Mouse (Mus musculus): ENCODE measurements around the gene Numb. TPM values are rescaled to one million over a fixed set of nuclear protein-coding genes. Genes with fewer than 3 reads are reported as not detected.
A peak's percentile ranks its signal among the peaks of the same experiment; 100 is the strongest.

Numb gene
- total and polyA plus RNA-seq, 2 experiments from 2014 or later: 9.0 to 17.5 TPM

- Histone ChIP-seq H3K36me3 (ENCODE audit: insufficient read depth, low read length) (peaks cover 34% of the 10 kb centered on the region), H3K27ac (ENCODE audit: low read depth, low read length) (no peak overlapping the region), H3K4me1 (ENCODE audit: insufficient read depth, low read length) (no peaks in the 10 kb centered on the region), H3K4me3 (ENCODE audit: low read depth, low read length) (no peak overlapping the region), H3K27me3 (ENCODE audit: insufficient read depth, low read length) (no peaks in the 10 kb centered on the region), H3K9me3 (ENCODE audit: low read length) (no peaks in the 10 kb centered on the region), H3K4me2 (ENCODE audit: low read depth, low read length, poor library complexity, severe bottlenecking) (no peak overlapping the region), H3K9ac (replicated peaks; ENCODE audit: low read length, poor library complexity, severe bottlenecking) (no peak overlapping the region; the same call in 1 of the 2 replicates)
- DNase-seq (ENCODE audit: low spot score) (peak; percentile 78), ATAC-seq (ENCODE audit: low FRiP score) (0 out of 2 replicates have a peak, but pooled peaks have one; percentile 49)
- peak; percentile 84 for TF ChIP-seq CTCF (IDR thresholded peaks at IDR 0.05)
- WGBS: 21% methylated on average over 9 of the region's 9 CpGs
Observed at GRCm38 (mm10) chr12:83800943-83801342, 120.8 kb downstream of the Numb start.

- Histone ChIP-seq H3K9me3 (ENCODE audit: low read length) (no peaks in the 10 kb centered on the region), H3K4me3 (ENCODE audit: low read depth, low read length) (no peak overlapping the region), H3K27me3 (ENCODE audit: insufficient read depth, low read length) (no peaks in the 10 kb centered on the region), H3K36me3 (ENCODE audit: insufficient read depth, low read length) (peaks cover 24% of the 10 kb centered on the region), H3K4me1 (ENCODE audit: insufficient read depth, low read length) (no peaks in the 10 kb centered on the region), H3K4me2 (ENCODE audit: low read depth, low read length, poor library complexity, severe bottlenecking) (no peak overlapping the region), H3K27ac (ENCODE audit: low read depth, low read length) (no peak overlapping the region), H3K9ac (replicated peaks; ENCODE audit: low read length, poor library complexity, severe bottlenecking) (no peak overlapping the region)
- DNase-seq (ENCODE audit: low spot score): no peak
- TF ChIP-seq CTCF (IDR thresholded peaks at IDR 0.05): no peak
- 85% methylated on average over 5 of the region's 5 CpGs for WGBS
- ATAC-seq (ENCODE audit: low FRiP score): no peak
Observed at GRCm38 (mm10) chr12:83798313-83798712, 123.4 kb downstream of the Numb start.

- Histone ChIP-seq H3K27ac (ENCODE audit: low read depth, low read length) (no peak overlapping the region), H3K4me1 (ENCODE audit: insufficient read depth, low read length) (no peaks in the 10 kb centered on the region), H3K27me3 (ENCODE audit: insufficient read depth, low read length) (no peaks in the 10 kb centered on the region), H3K4me3 (ENCODE audit: low read depth, low read length) (no peak overlapping the region), H3K36me3 (ENCODE audit: insufficient read depth, low read length) (peaks cover 24% of the 10 kb centered on the region), H3K9ac (replicated peaks; ENCODE audit: low read length, poor library complexity, severe bottlenecking) (no peak overlapping the region), H3K4me2 (ENCODE audit: low read depth, low read length, poor library complexity, severe bottlenecking) (no peak overlapping the region), H3K9me3 (ENCODE audit: low read length) (no peaks in the 10 kb centered on the region)
- no peak for DNase-seq (ENCODE audit: low spot score)
- ATAC-seq (ENCODE audit: low FRiP score): no peak
- no peak for TF ChIP-seq CTCF (IDR thresholded peaks at IDR 0.05)
- WGBS: 95% methylated on average over 7 of the region's 7 CpGs
Observed at GRCm38 (mm10) chr12:83795586-83795985, 126.1 kb downstream of the Numb start.

- WGBS: 60% methylated on average over 2 of the region's 2 CpGs
- no peak overlapping the region for H3K4me2 ChIP-seq (ENCODE audit: low read depth, low read length, poor library complexity, severe bottlenecking)
- H3K4me1 ChIP-seq (ENCODE audit: insufficient read depth, low read length): no peaks in the 10 kb centered on the region
- no peak for TF ChIP-seq CTCF (IDR thresholded peaks at IDR 0.05)
- H3K9ac ChIP-seq (replicated peaks; ENCODE audit: low read length, poor library complexity, severe bottlenecking): no peak overlapping the region
- peaks cover 21% of the 10 kb centered on the region for H3K36me3 ChIP-seq (ENCODE audit: insufficient read depth, low read length)
- H3K27me3 ChIP-seq (ENCODE audit: insufficient read depth, low read length): no peaks in the 10 kb centered on the region
- no peak for DNase-seq (ENCODE audit: low spot score)
- H3K4me3 ChIP-seq (ENCODE audit: low read depth, low read length): no peak overlapping the region
- H3K9me3 ChIP-seq (ENCODE audit: low read length): no peaks in the 10 kb centered on the region
- H3K27ac ChIP-seq (ENCODE audit: low read depth, low read length): no peak overlapping the region
- no peak for ATAC-seq (ENCODE audit: low FRiP score)
Observed at GRCm38 (mm10) chr12:83795051-83795450, 126.7 kb downstream of the Numb start.

DNA sequence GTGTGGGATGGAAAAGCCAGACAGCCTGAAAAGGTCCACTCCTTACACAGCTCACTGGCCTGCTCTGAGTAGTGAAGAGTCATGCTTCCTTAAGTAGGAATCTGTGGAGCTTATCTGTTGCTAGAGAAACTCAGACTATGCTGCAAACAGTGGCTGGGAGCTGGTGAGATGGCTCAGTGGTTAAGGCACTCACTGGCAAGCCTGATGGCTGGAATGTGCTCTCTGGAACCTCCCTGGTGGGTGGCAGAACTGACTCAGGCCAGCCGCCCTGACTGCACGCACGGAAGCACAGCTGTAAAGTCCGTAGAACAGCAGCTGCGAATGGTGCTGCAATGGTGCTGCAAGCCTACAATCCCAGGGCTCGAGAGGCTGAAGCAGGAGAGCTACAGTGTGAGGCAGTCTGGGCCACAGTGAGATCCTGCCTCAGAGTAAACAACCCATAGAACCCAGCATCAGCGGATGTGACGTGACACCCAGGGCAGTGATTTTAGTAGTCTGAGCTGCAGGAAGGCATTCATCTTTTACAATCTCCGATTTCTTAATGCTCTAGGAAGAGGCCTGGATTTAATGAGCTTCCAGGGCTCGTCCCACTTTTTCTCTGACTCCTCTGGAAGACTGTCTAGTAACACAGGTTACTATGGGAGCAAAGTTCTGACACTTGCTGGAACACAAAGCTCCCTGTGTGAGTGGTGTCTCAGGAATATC, 128.9 kb downstream of the Numb start:
- Histone ChIP-seq H3K27ac (ENCODE audit: low read depth, low read length) (no peak overlapping the region), H3K27me3 (ENCODE audit: insufficient read depth, low read length) (no peaks in the 10 kb centered on the region), H3K4me3 (ENCODE audit: low read depth, low read length) (no peak overlapping the region), H3K9me3 (ENCODE audit: low read length) (no peaks in the 10 kb centered on the region), H3K36me3 (ENCODE audit: insufficient read depth, low read length) (peaks cover 13% of the 10 kb centered on the region; the same call in 1 of the 2 replicates), H3K4me1 (ENCODE audit: insufficient read depth, low read length) (no peaks in the 10 kb centered on the region), H3K9ac (replicated peaks; ENCODE audit: low read length, poor library complexity, severe bottlenecking) (no peak overlapping the region), H3K4me2 (ENCODE audit: low read depth, low read length, poor library complexity, severe bottlenecking) (no peak overlapping the region)
- TF ChIP-seq CTCF (IDR thresholded peaks at IDR 0.05): no peak
- WGBS: 63% methylated on average over 10 of the region's 10 CpGs
- DNase-seq (ENCODE audit: low spot score) (no peak), ATAC-seq (ENCODE audit: low FRiP score) (no peak)

DNA sequence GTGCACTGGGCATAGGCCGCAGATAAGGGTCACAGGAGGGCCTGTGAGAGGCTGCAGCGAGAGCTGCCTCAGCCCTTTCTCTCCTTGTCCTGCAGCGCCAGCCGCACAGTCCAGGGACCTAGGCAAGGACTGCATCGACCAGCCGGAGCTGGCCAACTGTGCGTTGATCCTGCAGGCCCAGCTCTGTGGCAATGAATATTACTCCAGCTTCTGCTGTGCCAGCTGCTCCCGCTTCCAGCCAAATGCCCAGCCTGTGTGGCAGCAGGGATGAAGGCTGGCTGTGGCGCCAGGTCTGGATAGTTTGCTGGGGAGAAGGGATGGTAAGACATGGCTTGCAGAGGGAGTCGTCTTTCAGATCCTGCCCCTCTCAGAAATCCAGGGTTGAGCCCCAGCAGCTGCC, 130.0 kb downstream of the Numb start:
- DNase-seq (ENCODE audit: low spot score): peak; percentile 76
- Histone ChIP-seq H3K27ac (ENCODE audit: low read depth, low read length) (no peak overlapping the region), H3K4me1 (ENCODE audit: insufficient read depth, low read length) (no peaks in the 10 kb centered on the region), H3K9me3 (ENCODE audit: low read length) (no peaks in the 10 kb centered on the region), H3K4me2 (ENCODE audit: low read depth, low read length, poor library complexity, severe bottlenecking) (no peak overlapping the region), H3K36me3 (ENCODE audit: insufficient read depth, low read length) (peaks cover 11% of the 10 kb centered on the region; the same call in 1 of the 2 replicates), H3K27me3 (ENCODE audit: insufficient read depth, low read length) (no peaks in the 10 kb centered on the region), H3K4me3 (ENCODE audit: low read depth, low read length) (no peak overlapping the region), H3K9ac (replicated peaks; ENCODE audit: low read length, poor library complexity, severe bottlenecking) (no peak overlapping the region)
- 84% methylated on average over 10 of the region's 10 CpGs for WGBS
- TF ChIP-seq CTCF (IDR thresholded peaks at IDR 0.05): no peak
- peak; percentile 44; the same call in 1 of the 2 replicates for ATAC-seq (ENCODE audit: low FRiP score)
